Mouse (Mus musculus) stomach, embryonic 14.5 days (tissue): ENCODE data around the gene Ak2. TPM values are rescaled to one million over a fixed set of nuclear protein-coding genes. Genes with fewer than 3 reads are reported as not detected.

Experiments
- ATAC-seq: fragments of 200-750 bp; cut with Nextera tagmentation; 2 replicates; pipeline ENCODE4 v1.8.0; 2017; ENCODE audit warnings: low read depth, moderate TSS enrichment; ENCODE audit not compliant: insufficient number of reproducible peaks, insufficient read depth, low FRiP score
- H3K27ac ChIP-seq: fragments of 300-500 bp; sonication (generic); 2 replicates; pipeline ENCODE4 v1.5.1; 2014; ENCODE audit warnings: mild to moderate bottlenecking, low read length, moderate library complexity, mixed read lengths
- H3K27me3 ChIP-seq: fragments of 300-500 bp; sonication (generic); 2 replicates; pipeline ENCODE4 v1.6.1; 2014; ENCODE audit warnings: low read length, control low read depth, mixed read lengths; ENCODE audit not compliant: control insufficient read depth, insufficient read depth
- H3K36me3 ChIP-seq: fragments of 300-500 bp; sonication (generic); 2 replicates; pipeline ENCODE4 v1.6.1; 2014; ENCODE audit warnings: mild to moderate bottlenecking, control low read depth, low read length, moderate library complexity, mixed read lengths; ENCODE audit not compliant: control insufficient read depth, insufficient read depth
- H3K4me1 ChIP-seq: fragments of 300-500 bp; sonication (generic); 2 replicates; pipeline ENCODE4 v1.6.1; 2014; ENCODE audit warnings: low read length, control low read depth, mixed read lengths; ENCODE audit not compliant: control insufficient read depth, insufficient read depth
- H3K4me2 ChIP-seq: fragments of 300-500 bp; sonication (generic); replicated peaks from 2 replicates; pipeline ENCODE4 v1.6.1; 2014; ENCODE audit warnings: low read depth, low read length, control low read depth
- H3K4me3 ChIP-seq: fragments of 300-500 bp; sonication (generic); 2 replicates; pipeline ENCODE4 v1.5.1; 2014; ENCODE audit warnings: low read depth, low read length, control low read depth
- H3K9ac ChIP-seq: fragments of 300-500 bp; sonication (generic); replicated peaks from 2 replicates; pipeline ENCODE4 v1.6.1; 2014; ENCODE audit warnings: low read depth, mild to moderate bottlenecking, control low read depth, low read length, moderate library complexity, mixed read lengths
- H3K9me3 ChIP-seq: fragments of 300-500 bp; sonication (generic); 2 replicates; pipeline ENCODE4 v1.6.1; 2016; ENCODE audit warnings: low read depth, low read length, control low read depth; ENCODE audit not compliant: control insufficient read depth
- WGBS: fragments of 180-500 bp; shearing (Covaris S2); extraction: QIAGEN DNeasy Blood & Tissue Kit; methylation state at CpG from one replicate; pipeline ENCODE4 v1.1.7; 2014; 5-methylcytosine and 5-hydroxymethylcytosine counted together
- polyA plus RNA-seq: library from polyadenylated mRNA; unstranded; fragments of >200 nt; fragmentation: Nextera tagmentation; extraction: Ambion mirVana; gene quantifications from 2 replicates; pipeline ENCODE4 v1.2.1, GENCODE M21; 2014

Gene Ak2
- polyA plus RNA-seq, 1 experiment from 2014 or later, result 123 TPM

GRCm38 (mm10) chr4:128969081-128969480 is 22.7 kb upstream of the Ak2 start:
- peaks cover 3% of the 10 kb centered on the region; the same call in 1 of the 2 replicates for H3K4me1 ChIP-seq
- H3K9ac ChIP-seq, result no peak overlapping the region
- WGBS, result 75% methylated on average over 5 of the region's 5 CpGs
- no peak overlapping the region for H3K4me2 ChIP-seq
- H3K4me3 ChIP-seq, result no peak overlapping the region
- H3K27ac ChIP-seq, result no peak overlapping the region
- no peaks in the 10 kb centered on the region for H3K36me3 ChIP-seq
- ATAC-seq, result no peak
- no peaks in the 10 kb centered on the region for H3K9me3 ChIP-seq
- no peaks in the 10 kb centered on the region for H3K27me3 ChIP-seq

- no peak overlapping the region for H3K4me2 ChIP-seq
- no peak overlapping the region for H3K4me3 ChIP-seq
- no peaks in the 10 kb centered on the region for H3K36me3 ChIP-seq
- no peaks in the 10 kb centered on the region for H3K27me3 ChIP-seq
- H3K9me3 ChIP-seq, result no peaks in the 10 kb centered on the region
- no peak overlapping the region for H3K27ac ChIP-seq
- WGBS, result 52% methylated on average over 18 of the region's 18 CpGs
- no peak for ATAC-seq
- no peak overlapping the region for H3K9ac ChIP-seq
- peaks cover 3% of the 10 kb centered on the region; the same call in 1 of the 2 replicates for H3K4me1 ChIP-seq
Observed at GRCm38 (mm10) chr4:128969607-128970416, 21.9 kb upstream of the Ak2 start.

GRCm38 (mm10) chr4:128970417-128970807 is 21.3 kb upstream of the Ak2 start:
- no peak overlapping the region for H3K27ac ChIP-seq
- no peaks in the 10 kb centered on the region for H3K36me3 ChIP-seq
- ATAC-seq, result no peak
- H3K9me3 ChIP-seq, result no peaks in the 10 kb centered on the region
- H3K4me1 ChIP-seq, result peaks cover 3% of the 10 kb centered on the region; the same call in 1 of the 2 replicates
- no peak overlapping the region for H3K4me2 ChIP-seq
- no peaks in the 10 kb centered on the region for H3K27me3 ChIP-seq
- WGBS, result 67% methylated on average over 7 of the region's 8 CpGs
- H3K9ac ChIP-seq, result no peak overlapping the region
- H3K4me3 ChIP-seq, result no peak overlapping the region

GRCm38 (mm10) chr4:128971065-128971694 is 20.6 kb upstream of the Ak2 start:
- no peaks in the 10 kb centered on the region for H3K9me3 ChIP-seq
- H3K4me2 ChIP-seq, result no peak overlapping the region
- no peak for ATAC-seq
- H3K36me3 ChIP-seq, result no peaks in the 10 kb centered on the region
- no peak overlapping the region for H3K27ac ChIP-seq
- no peak overlapping the region for H3K4me3 ChIP-seq
- WGBS, result 45% methylated on average over 14 of the region's 14 CpGs
- no peak overlapping the region for H3K9ac ChIP-seq
- no peaks in the 10 kb centered on the region for H3K27me3 ChIP-seq
- H3K4me1 ChIP-seq, result peaks cover 3% of the 10 kb centered on the region; the same call in 1 of the 2 replicates

- Histone ChIP-seq H3K4me2 (no peak overlapping the region), H3K4me1 (no peaks in the 10 kb centered on the region)
Observed at GRCm38 (mm10) chr4:128974677-128975076, 17.1 kb upstream of the Ak2 start.

GRCm38 (mm10) chr4:128976577-128976976 is 15.2 kb upstream of the Ak2 start:
- no peaks in the 10 kb centered on the region for H3K36me3 ChIP-seq
- no peak overlapping the region for H3K27ac ChIP-seq
- ATAC-seq, result no peak
- no peaks in the 10 kb centered on the region for H3K27me3 ChIP-seq
- no peaks in the 10 kb centered on the region for H3K9me3 ChIP-seq
- no peak overlapping the region for H3K4me3 ChIP-seq
- no peak overlapping the region for H3K9ac ChIP-seq
- H3K4me2 ChIP-seq, result no peak overlapping the region
- no peaks in the 10 kb centered on the region for H3K4me1 ChIP-seq
- 70% methylated on average over 4 of the region's 4 CpGs for WGBS

More at GRCm38 (mm10) chr4:128974677-128975076, 17.1 kb upstream of the Ak2 start:
- H3K36me3 ChIP-seq, result no peaks in the 10 kb centered on the region
- H3K9ac ChIP-seq, result no peak overlapping the region
- no peak overlapping the region for H3K4me3 ChIP-seq
- H3K27ac ChIP-seq, result no peak overlapping the region
- 84% methylated on average over 8 of the region's 8 CpGs for WGBS
- no peaks in the 10 kb centered on the region for H3K9me3 ChIP-seq
- H3K27me3 ChIP-seq, result no peaks in the 10 kb centered on the region
- no peak for ATAC-seq

GRCm38 (mm10) chr4:128977217-128977616 is 14.5 kb upstream of the Ak2 start:
- Histone ChIP-seq H3K4me2 (no peak overlapping the region), H3K36me3 (no peaks in the 10 kb centered on the region), H3K4me1 (no peaks in the 10 kb centered on the region), H3K9ac (no peak overlapping the region), H3K4me3 (no peak overlapping the region), H3K27ac (no peak overlapping the region), H3K9me3 (no peaks in the 10 kb centered on the region), H3K27me3 (no peaks in the 10 kb centered on the region)
- WGBS, result 60% methylated on average over 3 of the region's 3 CpGs
- no peak for ATAC-seq

GRCm38 (mm10) chr4:128978634-128979033 is 13.1 kb upstream of the Ak2 start:
- Histone ChIP-seq H3K4me2 (no peak overlapping the region), H3K9ac (no peak overlapping the region), H3K9me3 (no peaks in the 10 kb centered on the region), H3K27ac (no peak overlapping the region), H3K4me3 (no peak overlapping the region), H3K4me1 (no peaks in the 10 kb centered on the region), H3K27me3 (no peaks in the 10 kb centered on the region), H3K36me3 (no peaks in the 10 kb centered on the region)
- 31% methylated on average over 1 of the region's 1 CpGs for WGBS
- no peak for ATAC-seq
